Mouse (Mus musculus) erythroblast, embryonic 14.5 days (primary cell): ENCODE data around the gene Lrrc4b.
A peak's percentile ranks its signal among the peaks of the same experiment; 100 is the strongest.

ENCODE experiments used
- GATA1 ChIP-seq: IDR thresholded peaks from 2 replicates; pipeline ENCODE4 v1.6.1; 2012; ENCODE audit warnings: low read length, inconsistent platforms, mixed read lengths
- TAL1 ChIP-seq: IDR thresholded peaks from 3 replicates; pipeline ENCODE4 v1.6.1; 2012; ENCODE audit warnings: low read length, inconsistent platforms, mixed read lengths

- TF ChIP-seq GATA1, result 0 out of 2 replicates have a peak, but pooled peaks have one; percentile 12
- TF ChIP-seq TAL1, result no peak
Measured at GRCm38 (mm10) chr7:44468644-44469285, 39.9 kb downstream of the Lrrc4b start.
